Mouse (Mus musculus): ENCODE results near the gene Hs2st1.

GRCm38 (mm10) chr3:144577366-144578340, 7.7 kb upstream of the Hs2st1 start:
- TF ChIP-seq MAX (IDR thresholded peaks at IDR 0.05), result no peak
- no peak for TF ChIP-seq CTCF (IDR thresholded peaks at IDR 0.05; ENCODE audit: control insufficient read depth, insufficient read depth, insufficient read length)
- TF ChIP-seq USF1 (IDR thresholded peaks at IDR 0.05; ENCODE audit: low read depth), result peak; percentile 89
- TF ChIP-seq CEBPB (IDR thresholded peaks at IDR 0.05; ENCODE audit: low read depth), result no peak
- TF ChIP-seq MYOG (IDR thresholded peaks at IDR 0.05; ENCODE audit: control insufficient read depth, extremely low read depth, insufficient read length), result no peak

Data from C2C12 (cell line).